Mouse (Mus musculus): ENCODE results near the gene Fntb. TPM values are rescaled to one million over a fixed set of nuclear protein-coding genes. Genes with fewer than 3 reads are reported as not detected.

Fntb gene
- polyA plus RNA-seq, 1 experiment from 2014 or later = 42.3 TPM

GRCm38 (mm10) chr12:76863651-76864050, 98.3 kb downstream of the Fntb start:
- no peaks in the 10 kb centered on the region for H3K9me3 ChIP-seq (ENCODE audit: control insufficient read depth, low read length)
- no peak overlapping the region for H3K4me3 ChIP-seq (ENCODE audit: low read length)
- no peak overlapping the region for H3K4me2 ChIP-seq (replicated peaks; ENCODE audit: low read depth, low read length)
- H3K27ac ChIP-seq (ENCODE audit: low read depth, low read length) = no peak overlapping the region
- H3K4me1 ChIP-seq (ENCODE audit: control insufficient read depth, insufficient read depth, low read length) = no peaks in the 10 kb centered on the region
- no peaks in the 10 kb centered on the region for H3K27me3 ChIP-seq (ENCODE audit: control insufficient read depth, insufficient read depth, low read length)
- 68% methylated on average over 11 of the region's 11 CpGs for WGBS
- H3K9ac ChIP-seq (ENCODE audit: low read depth, low read length) = no peak overlapping the region
- no peak for ATAC-seq (ENCODE audit: low FRiP score, low TSS enrichment)
- peaks cover 5% of the 10 kb centered on the region; the same call in 1 of the 2 replicates for H3K36me3 ChIP-seq (ENCODE audit: control insufficient read depth, insufficient read depth, low read length)

- 79% methylated on average over 13 of the region's 13 CpGs for WGBS
- Histone ChIP-seq H3K4me3 (ENCODE audit: low read length) (no peak overlapping the region), H3K27me3 (ENCODE audit: control insufficient read depth, insufficient read depth, low read length) (no peaks in the 10 kb centered on the region), H3K9ac (ENCODE audit: low read depth, low read length) (no peak overlapping the region), H3K9me3 (ENCODE audit: control insufficient read depth, low read length) (no peaks in the 10 kb centered on the region), H3K4me1 (ENCODE audit: control insufficient read depth, insufficient read depth, low read length) (no peaks in the 10 kb centered on the region), H3K4me2 (replicated peaks; ENCODE audit: low read depth, low read length) (no peak overlapping the region), H3K27ac (ENCODE audit: low read depth, low read length) (no peak overlapping the region), H3K36me3 (ENCODE audit: control insufficient read depth, insufficient read depth, low read length) (peaks cover 5% of the 10 kb centered on the region; the same call in 1 of the 2 replicates)
- ATAC-seq (ENCODE audit: low FRiP score, low TSS enrichment) = no peak
Measured at GRCm38 (mm10) chr12:76865266-76865665, 99.9 kb downstream of the Fntb start.

- no peaks in the 10 kb centered on the region for H3K4me1 ChIP-seq (ENCODE audit: control insufficient read depth, insufficient read depth, low read length)
- no peak overlapping the region for H3K4me2 ChIP-seq (replicated peaks; ENCODE audit: low read depth, low read length)
- no peaks in the 10 kb centered on the region for H3K27me3 ChIP-seq (ENCODE audit: control insufficient read depth, insufficient read depth, low read length)
- no peak overlapping the region for H3K4me3 ChIP-seq (ENCODE audit: low read length)
- H3K27ac ChIP-seq (ENCODE audit: low read depth, low read length) = no peak overlapping the region
- WGBS = 72% methylated on average over 10 of the region's 10 CpGs
- H3K9me3 ChIP-seq (ENCODE audit: control insufficient read depth, low read length) = no peaks in the 10 kb centered on the region
- peaks cover 3% of the 10 kb centered on the region; the same call in 1 of the 2 replicates for H3K36me3 ChIP-seq (ENCODE audit: control insufficient read depth, insufficient read depth, low read length)
- ATAC-seq (ENCODE audit: low FRiP score, low TSS enrichment) = no peak
- H3K9ac ChIP-seq (ENCODE audit: low read depth, low read length) = no peak overlapping the region
Measured at GRCm38 (mm10) chr12:76867586-76868280, 102.3 kb downstream of the Fntb start.

- H3K4me1 ChIP-seq (ENCODE audit: control insufficient read depth, insufficient read depth, low read length) = no peaks in the 10 kb centered on the region
- H3K9me3 ChIP-seq (ENCODE audit: control insufficient read depth, low read length) = no peaks in the 10 kb centered on the region
- H3K9ac ChIP-seq (ENCODE audit: low read depth, low read length) = no peak overlapping the region
- H3K27me3 ChIP-seq (ENCODE audit: control insufficient read depth, insufficient read depth, low read length) = no peaks in the 10 kb centered on the region
- 84% methylated on average over 14 of the region's 14 CpGs for WGBS
- no peak overlapping the region for H3K4me3 ChIP-seq (ENCODE audit: low read length)
- ATAC-seq (ENCODE audit: low FRiP score, low TSS enrichment) = no peak
- H3K36me3 ChIP-seq (ENCODE audit: control insufficient read depth, insufficient read depth, low read length) = peaks cover 2% of the 10 kb centered on the region; the same call in 1 of the 2 replicates
- H3K27ac ChIP-seq (ENCODE audit: low read depth, low read length) = no peak overlapping the region
- no peak overlapping the region for H3K4me2 ChIP-seq (replicated peaks; ENCODE audit: low read depth, low read length)
Measured at GRCm38 (mm10) chr12:76868463-76869198, 103.2 kb downstream of the Fntb start.

- WGBS = 87% methylated on average over 7 of the region's 7 CpGs
- Histone ChIP-seq H3K4me3 (ENCODE audit: low read length) (no peak overlapping the region), H3K4me2 (replicated peaks; ENCODE audit: low read depth, low read length) (no peak overlapping the region), H3K9ac (ENCODE audit: low read depth, low read length) (no peak overlapping the region), H3K4me1 (ENCODE audit: control insufficient read depth, insufficient read depth, low read length) (no peaks in the 10 kb centered on the region; the same call in 1 of the 2 replicates), H3K9me3 (ENCODE audit: control insufficient read depth, low read length) (no peaks in the 10 kb centered on the region), H3K36me3 (ENCODE audit: control insufficient read depth, insufficient read depth, low read length) (peaks cover 8% of the 10 kb centered on the region), H3K27me3 (ENCODE audit: control insufficient read depth, insufficient read depth, low read length) (no peaks in the 10 kb centered on the region), H3K27ac (ENCODE audit: low read depth, low read length) (no peak overlapping the region)
- ATAC-seq (ENCODE audit: low FRiP score, low TSS enrichment) = no peak
Measured at GRCm38 (mm10) chr12:76869561-76869960, 104.2 kb downstream of the Fntb start.

- Histone ChIP-seq H3K36me3 (ENCODE audit: control insufficient read depth, insufficient read depth, low read length) (peaks cover 8% of the 10 kb centered on the region), H3K4me2 (replicated peaks; ENCODE audit: low read depth, low read length) (no peak overlapping the region), H3K9me3 (ENCODE audit: control insufficient read depth, low read length) (no peaks in the 10 kb centered on the region), H3K4me3 (ENCODE audit: low read length) (no peak overlapping the region), H3K9ac (ENCODE audit: low read depth, low read length) (no peak overlapping the region), H3K27me3 (ENCODE audit: control insufficient read depth, insufficient read depth, low read length) (no peaks in the 10 kb centered on the region), H3K27ac (ENCODE audit: low read depth, low read length) (no peak overlapping the region), H3K4me1 (ENCODE audit: control insufficient read depth, insufficient read depth, low read length) (no peaks in the 10 kb centered on the region; the same call in 1 of the 2 replicates)
- ATAC-seq (ENCODE audit: low FRiP score, low TSS enrichment) = no peak
- 84% methylated on average over 7 of the region's 7 CpGs for WGBS
Measured at GRCm38 (mm10) chr12:76872767-76873316, 107.5 kb downstream of the Fntb start.

- Histone ChIP-seq H3K27me3 (ENCODE audit: control insufficient read depth, insufficient read depth, low read length) (no peaks in the 10 kb centered on the region), H3K9ac (ENCODE audit: low read depth, low read length) (no peak overlapping the region), H3K9me3 (ENCODE audit: control insufficient read depth, low read length) (no peaks in the 10 kb centered on the region), H3K4me2 (replicated peaks; ENCODE audit: low read depth, low read length) (no peak overlapping the region), H3K36me3 (ENCODE audit: control insufficient read depth, insufficient read depth, low read length) (peaks cover 8% of the 10 kb centered on the region), H3K4me3 (ENCODE audit: low read length) (no peak overlapping the region), H3K27ac (ENCODE audit: low read depth, low read length) (no peak overlapping the region), H3K4me1 (ENCODE audit: control insufficient read depth, insufficient read depth, low read length) (no peaks in the 10 kb centered on the region; the same call in 1 of the 2 replicates)
- peak; percentile 59; the same call in 1 of the 2 replicates for ATAC-seq (ENCODE audit: low FRiP score, low TSS enrichment)
- 39% methylated on average over 9 of the region's 9 CpGs for WGBS
Measured at GRCm38 (mm10) chr12:76874826-76875225, 109.4 kb downstream of the Fntb start.

- no peaks in the 10 kb centered on the region for H3K9me3 ChIP-seq (ENCODE audit: control insufficient read depth, low read length)
- peaks cover 3% of the 10 kb centered on the region; the same call in 1 of the 2 replicates for H3K4me1 ChIP-seq (ENCODE audit: control insufficient read depth, insufficient read depth, low read length)
- peaks cover 3% of the 10 kb centered on the region; the same call in 1 of the 2 replicates for H3K36me3 ChIP-seq (ENCODE audit: control insufficient read depth, insufficient read depth, low read length)
- no peak overlapping the region for H3K27ac ChIP-seq (ENCODE audit: low read depth, low read length)
- no peak for ATAC-seq (ENCODE audit: low FRiP score, low TSS enrichment)
- WGBS = 7% methylated on average over 5 of the region's 5 CpGs
- H3K27me3 ChIP-seq (ENCODE audit: control insufficient read depth, insufficient read depth, low read length) = no peaks in the 10 kb centered on the region
- no peak overlapping the region for H3K9ac ChIP-seq (ENCODE audit: low read depth, low read length)
- H3K4me3 ChIP-seq (ENCODE audit: low read length) = no peak overlapping the region
- H3K4me2 ChIP-seq (replicated peaks; ENCODE audit: low read depth, low read length) = no peak overlapping the region
Measured at GRCm38 (mm10) chr12:76879242-76879641, 113.9 kb downstream of the Fntb start.

GRCm38 (mm10) chr12:76880131-76880530, 114.7 kb downstream of the Fntb start:
- no peaks in the 10 kb centered on the region for H3K27me3 ChIP-seq (ENCODE audit: control insufficient read depth, insufficient read depth, low read length)
- no peak overlapping the region for H3K4me2 ChIP-seq (replicated peaks; ENCODE audit: low read depth, low read length)
- no peak overlapping the region for H3K4me3 ChIP-seq (ENCODE audit: low read length)
- ATAC-seq (ENCODE audit: low FRiP score, low TSS enrichment) = no peak
- H3K9ac ChIP-seq (ENCODE audit: low read depth, low read length) = no peak overlapping the region
- 85% methylated on average over 4 of the region's 4 CpGs for WGBS
- H3K9me3 ChIP-seq (ENCODE audit: control insufficient read depth, low read length) = no peaks in the 10 kb centered on the region
- peaks cover 3% of the 10 kb centered on the region; the same call in 1 of the 2 replicates for H3K4me1 ChIP-seq (ENCODE audit: control insufficient read depth, insufficient read depth, low read length)
- H3K36me3 ChIP-seq (ENCODE audit: control insufficient read depth, insufficient read depth, low read length) = no peaks in the 10 kb centered on the region
- H3K27ac ChIP-seq (ENCODE audit: low read depth, low read length) = no peak overlapping the region
